Mouse (Mus musculus) regulatory T cell (primary cell): ENCODE measurements around the gene Gm20388.

ENCODE experiments used
- in situ Hi-C: fragments of 300-600 bp; cut with MboI, MseI; formaldehyde crosslinking; loops from one replicate; pipeline ENCODE4 v1.15.1; 2025; ENCODE audit warnings: high pct_unique_total_duplicates

The Gm20388 gene

DNA sequence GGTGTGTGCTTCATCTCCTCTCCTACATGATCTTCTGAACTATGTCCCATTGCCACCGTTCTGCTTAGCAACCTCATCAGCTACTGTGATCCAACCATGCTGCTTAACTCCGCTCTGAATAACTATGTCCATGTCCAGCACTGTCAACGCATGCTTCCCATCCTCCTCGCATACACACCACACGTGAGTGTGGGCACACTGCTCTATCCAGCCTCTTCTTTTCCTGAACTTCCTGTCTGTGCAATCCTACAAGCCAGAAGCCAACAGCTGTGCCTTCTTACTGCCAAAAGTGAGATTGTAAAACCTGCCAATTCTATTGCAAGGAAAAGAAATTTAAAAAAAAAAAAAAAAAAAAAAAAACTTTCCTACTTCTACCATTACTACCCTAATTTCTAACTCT is 3071.0 kb downstream of the Gm20388 start:
- in situ Hi-C loops: loop anchor here (5.0 kb wide), 1 partner anchor 51 kb away; no protein-coding TSS in a partner anchor

DNA sequence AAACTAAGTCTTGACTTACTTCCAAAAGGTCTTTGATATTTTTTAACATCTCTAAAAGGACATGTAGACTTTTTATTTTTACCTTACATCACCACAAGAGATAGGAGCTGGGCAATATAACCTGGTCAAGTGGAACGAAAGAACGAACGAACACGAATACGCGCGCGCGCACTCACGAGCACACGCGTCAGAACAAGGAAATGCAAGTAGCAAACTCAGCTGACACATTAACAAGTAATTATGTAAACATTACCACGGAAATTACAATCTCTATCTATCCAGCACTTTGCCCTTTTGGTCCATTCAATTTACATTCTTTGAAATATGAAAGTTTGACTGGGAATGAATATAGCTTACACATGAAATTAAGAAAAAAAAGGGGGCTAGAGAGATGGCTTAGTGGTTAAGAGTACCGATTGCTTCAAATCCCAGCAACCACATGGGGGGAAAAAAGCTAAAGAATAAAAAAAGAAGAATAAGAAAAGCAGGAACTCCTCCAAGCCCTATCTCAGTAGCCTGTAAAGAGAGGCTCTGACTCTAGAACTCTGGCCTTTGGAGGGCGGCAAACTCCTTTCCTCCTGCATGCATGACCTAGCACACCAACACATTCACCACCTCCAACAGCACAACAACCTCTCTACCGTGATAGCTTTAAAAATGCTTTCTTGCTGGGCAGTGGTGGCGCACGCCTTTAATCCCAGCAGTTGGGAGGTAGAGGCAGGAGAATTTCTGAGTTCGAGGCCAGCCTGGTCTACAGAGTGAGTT is 3072.7 kb downstream of the Gm20388 start:
- in situ Hi-C loops: loop anchor here (5.0 kb wide), 1 partner anchor 49 kb away; no protein-coding TSS in a partner anchor

DNA sequence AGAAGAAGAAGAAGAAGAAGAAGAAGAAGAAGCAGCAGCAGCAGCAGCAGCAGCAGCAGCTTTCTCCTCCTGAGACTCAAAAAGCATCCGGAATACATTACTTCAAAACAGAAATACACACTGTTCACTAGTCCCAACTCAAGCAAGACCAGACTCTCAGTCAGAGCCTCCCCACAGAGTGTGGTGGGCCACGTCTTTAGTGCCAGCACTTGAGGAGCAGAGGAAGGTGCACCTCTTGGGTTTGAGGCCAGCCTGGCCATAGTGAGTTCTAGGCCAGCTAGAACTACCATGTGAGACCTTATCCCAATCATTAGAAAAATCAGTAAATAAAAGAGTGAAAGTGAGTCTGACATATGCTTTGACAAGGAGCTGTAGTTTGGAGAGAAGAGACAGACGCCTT is 3073.5 kb downstream of the Gm20388 start:
- in situ Hi-C loops: loop anchor here (5.0 kb wide), 1 partner anchor 48 kb away; no protein-coding TSS in a partner anchor

DNA sequence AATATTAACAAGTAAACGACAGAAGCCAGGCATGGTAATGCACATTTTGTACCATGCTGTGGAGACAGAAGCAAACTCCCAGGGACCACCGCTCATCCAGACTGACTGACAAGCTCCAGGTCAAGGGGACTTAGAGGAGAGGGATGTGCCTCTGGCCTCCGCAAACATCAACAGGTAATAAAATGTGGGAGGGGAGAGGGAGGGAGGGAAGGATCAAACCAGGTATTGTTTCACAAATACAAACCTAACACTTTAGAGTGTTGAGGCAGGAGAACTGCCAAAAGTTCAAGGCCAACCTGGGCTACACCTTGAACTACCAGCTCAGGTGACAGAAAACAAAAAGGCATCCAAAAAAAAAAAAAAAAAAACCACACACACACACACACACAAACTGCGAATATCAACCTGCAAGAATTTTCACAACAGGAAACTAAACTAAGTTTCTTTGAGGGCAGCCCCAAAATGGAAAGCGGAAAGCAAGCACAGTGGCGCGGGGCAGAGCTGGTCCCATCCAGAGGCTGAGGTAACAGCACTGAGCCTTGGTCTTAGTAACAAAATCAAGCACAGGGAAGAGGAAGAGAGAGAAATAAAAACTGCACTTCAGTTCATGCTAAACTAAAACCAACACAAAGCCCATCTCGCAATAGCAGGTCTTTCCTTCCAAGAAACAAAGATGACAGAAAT is 3076.0 kb downstream of the Gm20388 start:
- in situ Hi-C loops: no loop called here

DNA sequence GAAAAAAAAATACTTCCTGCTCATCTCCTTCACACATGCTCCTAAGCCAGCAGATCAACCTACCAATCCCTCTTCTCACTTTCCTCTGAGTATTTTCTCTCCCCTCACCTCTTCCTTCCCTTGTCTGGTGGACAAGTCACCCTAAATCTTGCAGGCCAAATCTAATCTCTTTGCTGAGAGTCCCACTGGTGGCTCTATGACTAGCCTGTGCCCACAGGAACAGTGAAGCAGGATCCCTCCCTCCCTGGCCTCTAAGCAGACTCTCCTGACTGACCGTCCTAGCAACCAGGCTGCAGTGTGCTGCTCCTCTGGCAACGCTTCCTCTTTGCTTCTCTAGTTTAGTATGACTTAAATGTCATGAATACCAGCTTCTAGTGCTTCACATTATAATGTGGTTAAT is 3076.6 kb downstream of the Gm20388 start:
- in situ Hi-C loops: no loop called here

DNA sequence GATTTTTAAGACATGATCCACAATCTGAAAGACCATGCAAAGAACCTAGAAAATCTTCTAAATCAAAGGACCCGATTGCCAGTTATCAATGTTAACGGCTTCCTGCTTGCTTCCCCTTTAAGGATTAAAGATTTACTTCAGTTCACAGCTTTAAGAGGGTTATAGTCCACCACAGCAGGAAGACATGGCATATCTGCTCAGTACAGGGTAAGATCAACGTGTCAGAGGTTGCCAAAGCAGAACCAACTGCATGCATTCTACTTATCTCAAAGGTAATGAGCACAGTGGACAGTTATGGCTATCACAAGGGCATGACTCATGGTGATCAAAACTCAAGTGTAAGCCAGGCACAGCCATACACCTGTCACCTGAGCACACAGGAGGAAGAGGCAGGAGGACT is 3078.3 kb downstream of the Gm20388 start:
- in situ Hi-C loops: no loop called here

DNA sequence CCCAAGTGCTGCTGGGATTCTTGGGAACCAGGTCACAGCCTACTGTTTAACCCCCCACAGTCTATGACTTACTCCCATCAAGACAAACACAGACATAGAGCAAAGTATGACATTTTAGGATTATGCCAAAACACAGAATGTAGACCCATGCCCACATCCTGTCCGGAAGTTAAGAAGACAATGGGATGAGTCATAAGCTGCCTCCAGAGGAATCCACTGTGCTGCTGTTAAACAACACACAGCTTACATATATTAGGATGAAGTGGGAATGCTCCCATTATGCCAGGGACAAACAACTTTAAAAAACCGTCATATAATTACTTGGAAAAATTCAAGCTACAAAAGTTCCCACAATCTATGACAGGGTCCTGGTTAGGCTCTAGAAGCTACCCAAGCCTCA is 3079.3 kb downstream of the Gm20388 start:
- in situ Hi-C loops: no loop called here

DNA sequence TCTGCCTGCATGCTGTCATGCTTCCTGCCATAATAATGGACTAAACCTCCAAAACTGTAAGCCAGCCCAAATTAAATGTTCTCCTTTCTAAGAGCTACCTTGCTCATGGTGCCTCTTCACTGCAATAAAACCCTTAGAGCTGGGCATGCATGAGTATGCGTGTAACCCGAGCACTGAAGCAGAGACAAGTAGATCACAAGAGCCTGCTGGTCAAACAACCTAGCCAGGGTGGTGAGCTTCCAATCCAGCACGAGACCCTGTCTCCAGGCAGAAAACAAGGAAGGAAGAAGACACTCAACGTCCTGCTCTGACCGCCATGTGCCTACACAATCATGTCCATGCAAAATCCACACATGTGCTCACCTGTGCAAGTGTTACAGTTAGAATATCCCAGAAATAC is 3080.7 kb downstream of the Gm20388 start:
- in situ Hi-C loops: no loop called here

DNA sequence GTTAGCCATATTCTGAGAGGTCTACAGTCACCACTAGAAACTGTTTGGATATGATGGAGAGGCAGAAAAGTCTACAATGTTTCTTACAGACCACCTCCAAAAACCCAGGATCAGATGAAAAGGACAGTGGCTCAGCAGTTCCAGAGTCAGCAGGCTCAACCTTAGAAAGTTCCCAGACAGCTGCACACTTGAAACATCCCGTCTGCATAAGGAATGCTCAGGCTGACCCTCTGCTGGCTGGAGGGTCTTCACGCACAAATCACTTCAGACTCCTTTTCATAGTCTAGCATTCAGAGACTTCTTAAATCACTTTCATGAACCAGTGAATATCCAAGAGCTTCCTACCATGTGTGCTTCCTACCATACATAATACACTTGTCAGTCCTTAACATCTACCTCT is 3081.7 kb downstream of the Gm20388 start:
- in situ Hi-C loops: no loop called here

DNA sequence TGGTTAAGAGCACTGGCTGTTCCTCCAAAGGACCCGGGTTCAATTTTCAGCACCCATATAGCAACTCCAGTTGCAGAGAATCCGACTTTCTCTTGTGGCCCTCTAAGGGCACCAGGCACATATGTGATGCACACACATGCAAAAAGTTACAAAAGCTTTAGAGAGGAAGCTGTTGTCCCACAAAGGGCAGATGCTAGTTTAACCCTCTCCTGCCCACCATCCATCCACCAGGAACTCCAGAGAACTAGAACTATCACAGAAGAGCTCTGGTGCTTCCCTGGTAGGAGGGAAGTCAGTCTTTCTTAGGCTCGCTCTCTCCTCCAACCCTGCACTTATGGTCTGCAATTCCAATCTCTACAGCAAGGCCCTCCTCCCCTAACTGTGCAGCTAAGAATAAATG is 3082.4 kb downstream of the Gm20388 start:
- in situ Hi-C loops: no loop called here

DNA sequence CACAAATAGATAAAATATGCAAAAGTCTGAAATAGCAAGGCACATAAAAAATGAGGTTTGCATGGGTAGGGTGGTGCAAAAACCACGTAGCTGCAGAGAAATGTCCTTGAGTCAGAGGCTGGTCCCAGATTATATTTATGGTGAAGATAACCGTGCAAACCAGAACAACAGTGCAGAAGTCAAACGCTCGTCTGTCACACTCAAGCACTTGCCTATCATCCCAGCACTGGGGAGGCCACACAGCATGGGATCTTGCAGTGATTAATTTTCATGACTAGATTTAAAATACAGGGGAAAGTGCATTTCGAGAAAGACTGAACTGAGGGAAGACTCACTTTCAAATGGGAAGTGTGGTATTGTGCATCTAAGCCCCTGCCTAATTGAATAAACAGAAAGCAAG is 3083.1 kb downstream of the Gm20388 start:
- in situ Hi-C loops: no loop called here

DNA sequence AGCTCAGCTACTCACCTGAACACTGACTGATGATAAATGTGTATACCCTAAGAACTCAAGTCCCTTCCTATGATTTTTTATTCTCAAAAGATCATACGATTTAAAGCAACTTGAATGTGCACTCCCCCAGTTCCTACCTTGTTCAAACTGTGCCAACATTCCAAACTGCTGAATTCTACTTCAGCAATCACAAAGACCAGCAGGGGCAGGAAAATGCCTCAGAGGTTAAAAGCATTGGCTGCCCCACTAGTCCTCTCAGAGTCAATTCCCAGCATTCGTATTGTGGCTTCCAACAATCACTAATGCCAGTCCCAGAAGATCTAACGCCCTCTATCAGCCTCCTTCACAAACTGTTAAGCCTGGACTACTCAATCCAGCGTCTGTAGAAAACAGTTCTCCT is 3087.3 kb downstream of the Gm20388 start:
- in situ Hi-C loops: loop anchor here (5.0 kb wide), 1 partner anchor 51 kb away; no protein-coding TSS in a partner anchor

DNA sequence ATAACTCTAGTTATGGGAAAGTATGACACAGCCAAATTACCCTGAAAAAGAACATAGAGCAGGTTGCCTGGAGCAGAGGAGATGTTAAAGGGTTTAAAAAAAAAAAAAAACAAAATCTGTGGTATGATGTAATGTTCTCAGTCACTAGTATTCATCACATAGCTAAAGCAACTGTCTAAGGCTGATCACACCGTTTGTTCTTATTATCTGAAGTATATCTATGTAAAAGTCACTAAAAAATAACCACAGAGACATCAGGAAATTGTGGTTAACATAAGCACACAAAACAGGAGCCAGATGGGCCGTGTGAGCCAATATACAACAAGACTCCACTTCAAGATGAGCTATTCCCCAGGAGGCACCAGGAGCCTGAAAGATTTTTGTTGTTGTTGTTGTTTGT is 3089.7 kb downstream of the Gm20388 start:
- in situ Hi-C loops: no loop called here

DNA sequence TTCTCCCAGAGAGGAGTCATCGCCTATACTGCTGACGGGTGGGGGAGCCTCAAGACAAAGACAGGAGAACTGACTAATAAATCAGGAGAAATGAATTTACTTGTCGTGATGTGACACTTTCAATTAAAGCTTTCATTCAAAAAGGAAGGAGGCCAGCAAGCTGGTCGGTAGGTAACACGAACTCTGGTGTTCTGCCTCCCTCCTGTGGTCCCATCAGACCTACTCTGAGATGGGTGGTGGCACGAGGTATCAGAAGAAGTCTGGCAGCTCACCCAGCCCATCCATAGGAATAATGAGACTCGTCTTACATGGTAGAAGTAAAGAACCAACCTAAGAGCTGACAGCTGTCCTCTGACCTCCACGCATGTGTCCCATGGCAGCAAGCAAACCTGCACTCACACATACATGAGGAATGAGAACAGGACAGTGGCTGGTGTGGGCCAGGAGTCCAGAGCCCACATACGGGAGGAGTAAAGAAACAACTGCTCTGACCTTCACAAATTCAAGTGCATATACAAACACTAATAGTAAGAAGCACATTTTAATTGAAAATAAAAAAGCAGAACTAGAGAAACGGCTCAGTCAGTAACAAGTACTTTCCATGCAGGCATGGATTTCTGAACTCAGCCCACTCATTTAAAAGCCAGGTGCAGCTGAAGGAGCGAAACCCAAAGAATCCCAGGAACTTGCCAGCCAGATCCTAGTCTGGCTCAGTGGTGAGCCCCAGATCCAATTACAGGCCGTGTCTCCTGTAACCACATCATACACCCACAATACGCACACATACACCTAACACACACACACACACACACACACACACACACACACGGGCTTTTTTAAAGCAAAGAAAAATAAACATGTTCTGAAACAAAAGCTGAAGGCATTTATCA is 3093.6 kb downstream of the Gm20388 start:
- in situ Hi-C loops: no loop called here

DNA sequence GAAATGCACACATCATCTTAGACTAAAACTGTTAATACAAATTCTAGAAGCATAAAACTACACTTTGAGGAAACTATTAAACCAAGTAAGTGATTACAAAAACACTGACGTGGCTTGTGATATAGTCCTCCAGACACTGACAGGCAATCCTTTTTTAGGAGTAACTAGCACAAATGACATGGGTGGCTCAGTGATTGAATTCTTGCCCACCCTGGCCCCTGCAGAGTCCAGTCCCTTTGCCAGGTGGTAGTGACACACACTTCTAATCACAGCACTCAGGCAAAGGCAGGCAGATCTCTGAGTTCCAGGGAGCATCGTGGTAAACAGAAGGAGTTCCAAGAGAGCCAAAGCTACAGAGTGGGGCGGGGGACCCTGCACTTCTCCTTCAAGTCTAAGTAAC is 3094.7 kb downstream of the Gm20388 start:
- in situ Hi-C loops: no loop called here

DNA sequence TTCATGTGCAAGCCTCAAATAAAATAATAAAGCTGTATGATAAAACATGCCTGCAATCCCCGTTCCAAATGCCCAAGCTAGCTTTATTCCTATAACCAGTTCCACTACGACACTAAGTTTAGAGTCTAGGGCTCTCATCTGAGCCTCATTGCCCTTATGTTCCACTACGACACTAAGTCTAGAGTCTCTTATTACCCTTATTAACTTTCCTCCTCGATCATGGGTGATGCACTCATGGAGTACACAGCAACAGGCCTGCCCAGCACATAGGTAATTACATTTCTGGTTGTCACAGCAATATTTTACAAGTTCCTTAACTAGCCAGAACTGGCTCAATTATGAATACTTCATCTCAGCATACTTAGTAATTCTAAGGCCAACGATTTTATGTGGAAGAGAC is 3095.2 kb downstream of the Gm20388 start:
- in situ Hi-C loops: no loop called here

DNA sequence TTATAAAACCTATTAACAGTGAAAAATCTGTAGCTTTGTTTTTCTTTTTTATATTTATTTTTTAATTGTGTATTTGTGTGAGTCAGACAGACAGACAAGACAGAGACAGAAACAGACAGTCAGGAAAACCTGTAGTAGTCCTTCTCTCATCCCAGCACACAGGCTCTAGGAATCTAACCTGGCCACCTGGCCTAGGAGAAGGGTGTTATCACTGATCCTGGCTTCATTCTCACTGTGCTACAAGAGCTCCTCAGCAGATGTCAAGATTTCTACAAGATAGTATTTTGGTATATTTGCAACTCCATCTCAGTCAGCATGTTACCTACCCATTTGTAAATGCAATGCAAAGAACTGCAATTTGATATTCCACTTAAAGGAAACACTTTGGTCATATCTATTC is 3100.7 kb downstream of the Gm20388 start:
- in situ Hi-C loops: no loop called here

DNA sequence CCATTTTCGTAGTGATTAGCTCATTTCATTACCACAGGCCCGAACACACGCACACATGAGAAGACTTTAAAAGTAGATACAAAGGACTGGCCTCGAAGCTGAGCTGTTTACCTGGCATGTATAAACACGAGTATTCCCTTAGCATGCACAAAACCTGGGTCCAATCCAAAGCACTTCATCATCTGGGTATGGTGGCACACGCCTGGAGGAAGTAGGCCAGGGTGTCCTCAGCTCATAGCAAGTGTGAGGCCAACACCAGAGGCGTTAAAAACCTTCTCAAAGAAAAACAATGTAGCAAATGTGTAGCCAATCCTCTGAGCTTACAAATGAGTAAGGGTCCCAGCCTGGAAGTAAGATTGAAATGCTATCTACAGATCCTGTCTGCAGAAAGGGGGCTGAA is 3103.8 kb downstream of the Gm20388 start:
- in situ Hi-C loops: no loop called here

DNA sequence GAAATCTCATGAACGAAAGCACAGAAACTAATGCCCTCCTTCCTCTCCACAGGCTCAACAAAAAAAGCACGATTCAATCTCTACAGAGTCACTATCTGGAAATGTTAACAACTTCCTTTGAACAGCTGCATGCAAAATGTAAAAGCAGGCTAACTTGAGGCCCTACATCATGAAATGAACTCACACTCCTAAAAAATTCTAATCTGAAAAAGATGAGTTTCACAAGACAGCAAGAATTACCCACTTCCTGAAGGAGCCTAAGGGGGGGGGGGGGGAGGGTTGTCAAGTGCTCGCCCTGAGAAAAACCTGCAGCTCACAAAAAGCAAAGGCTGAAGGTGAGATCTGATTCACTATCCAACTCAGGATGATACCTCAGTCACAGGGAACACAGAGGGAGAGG is 3104.4 kb downstream of the Gm20388 start:
- in situ Hi-C loops: no loop called here

DNA sequence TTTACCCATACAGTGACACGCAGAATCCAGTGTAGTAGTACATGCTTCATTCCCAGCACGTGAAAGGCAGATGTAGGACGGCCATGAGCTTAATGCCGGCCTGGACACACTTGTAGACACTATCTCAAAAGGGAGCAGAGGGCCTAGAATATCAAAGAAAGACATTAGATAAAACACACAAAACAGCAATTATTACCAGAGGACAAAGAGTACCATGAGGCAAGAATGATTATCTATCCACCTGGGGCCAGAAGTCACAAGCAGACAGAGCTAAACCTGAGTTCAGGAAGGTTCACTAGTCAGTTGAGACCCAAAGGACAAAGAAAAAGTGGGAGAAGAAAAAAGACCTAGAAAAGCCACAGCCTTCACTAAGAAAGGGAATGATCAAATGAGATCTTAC is 3106.5 kb downstream of the Gm20388 start:
- in situ Hi-C loops: no loop called here

DNA sequence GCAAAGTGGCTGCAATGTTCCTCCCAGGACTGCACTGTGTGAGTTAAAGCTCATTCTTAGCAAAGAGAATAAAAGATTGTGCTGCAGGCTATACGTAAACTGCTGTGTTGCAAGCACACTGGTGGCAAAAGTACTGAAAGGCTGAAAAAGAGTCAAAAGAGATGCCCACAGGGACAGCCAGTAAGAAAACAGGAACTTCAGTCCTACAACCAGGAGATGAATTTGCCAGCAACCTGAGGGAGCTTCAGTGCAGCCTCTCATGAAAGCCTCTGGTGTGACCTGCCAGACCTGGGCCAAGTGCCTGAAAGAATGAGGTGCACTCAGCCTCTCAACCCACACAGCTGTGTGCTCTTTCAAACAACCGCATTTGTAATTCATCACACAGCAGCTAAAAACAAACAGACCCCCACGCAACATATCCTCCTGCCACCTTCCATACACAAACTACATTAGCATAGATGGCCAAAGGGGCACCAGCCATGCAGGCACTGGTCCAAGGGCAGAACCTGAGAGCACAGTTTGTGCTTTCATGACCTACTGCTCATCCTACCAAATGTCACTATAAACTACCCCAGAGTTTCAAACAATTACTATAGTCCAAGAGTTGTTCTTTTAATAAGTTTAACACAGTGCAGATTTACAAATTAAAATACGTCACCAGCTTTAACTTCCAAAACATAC is 3108.0 kb downstream of the Gm20388 start:
- in situ Hi-C loops: no loop called here

DNA sequence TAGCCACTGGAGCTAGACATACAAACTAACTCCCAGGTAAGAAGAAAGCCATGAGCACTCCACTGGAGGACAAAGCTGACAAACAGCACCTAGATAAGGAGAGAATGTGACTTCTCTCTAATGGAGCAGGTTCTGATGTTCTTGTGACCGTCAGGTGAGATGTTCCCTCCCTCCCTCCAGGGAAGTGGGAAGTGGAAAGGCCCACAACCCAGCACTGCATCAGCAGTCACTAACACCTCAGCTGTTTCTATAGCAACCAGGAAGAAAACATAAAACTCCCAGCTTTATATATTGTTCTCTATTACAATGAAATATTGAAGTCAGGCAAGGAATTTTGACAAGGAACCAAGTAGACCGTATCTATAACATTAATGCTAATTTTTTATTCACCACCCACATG is 3109.4 kb downstream of the Gm20388 start:
- in situ Hi-C loops: loop anchor here (5.0 kb wide), 1 partner anchor 103 kb away; no protein-coding TSS in a partner anchor
